Comparison of ENCODE assay signal across 8 mouse cellular contexts in the genomic region with DNA sequence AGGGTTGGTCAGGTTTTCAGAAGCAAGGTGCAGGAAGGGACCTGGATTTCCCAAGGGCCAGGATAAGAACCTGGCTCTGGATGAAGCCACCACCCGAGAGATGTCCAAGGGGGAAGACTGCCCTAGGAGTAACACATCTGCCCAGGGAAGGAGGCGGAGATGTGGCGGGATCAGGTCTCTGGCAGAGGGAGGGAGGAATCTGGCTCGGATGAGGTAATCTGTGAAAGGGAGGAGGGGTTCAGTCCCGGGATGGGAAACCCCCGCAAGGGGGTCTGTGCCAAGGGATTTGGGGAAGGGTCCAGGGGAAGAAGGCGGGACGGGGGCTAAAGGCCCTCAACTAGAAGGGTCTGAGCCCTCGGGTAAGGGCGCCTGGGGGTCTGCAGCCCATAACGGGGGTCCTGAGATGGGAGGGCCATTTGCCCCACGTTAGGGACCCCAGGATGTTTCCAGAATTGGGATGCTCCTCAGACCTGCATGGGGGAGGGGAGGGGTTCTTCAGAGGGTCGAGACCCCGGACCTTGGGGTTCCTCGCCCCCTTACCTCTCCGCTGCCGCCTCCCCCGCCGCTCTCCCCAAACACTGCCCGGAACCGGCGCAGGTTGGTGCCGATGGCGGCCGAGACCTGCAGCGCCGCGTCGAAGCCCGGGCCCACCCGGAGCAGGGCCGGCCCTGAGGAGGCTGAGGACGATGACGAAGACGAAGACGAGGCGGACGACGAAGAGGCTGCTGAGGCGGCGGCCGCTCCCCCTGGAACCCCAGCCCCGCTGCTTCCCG. TPM values are rescaled to one million over a fixed set of nuclear protein-coding genes. Genes with fewer than 3 reads are reported as not detected.
DNase-seq lines count a peak whose midpoint lies in the region; ATAC-seq and TF ChIP-seq lines count a peak whose summit lies in the region.

No protein-coding gene starts in this region.

- intact Hi-C loops in left cerebral cortex, postnatal 4 days (cut with DNase I): loop anchor here (5.0 kb wide), 3 partner anchors 37 to 87 kb away; partner anchors contain the start of gene Ube4a

- no peak for TF ChIP-seq POLR2A in myocyte (IDR thresholded peaks at IDR 0.05; ENCODE audit: insufficient read length, low read depth)

- peaks cover 34% of the 10 kb centered on the region for H3K4me1 ChIP-seq in embryonic facial prominence, embryonic 12.5 days
- peaks cover 52% of the 10 kb centered on the region for H3K4me1 ChIP-seq in limb, embryonic 15.5 days

- H3K4me2 ChIP-seq in embryonic facial prominence, embryonic 12.5 days (replicated peaks): peak overlapping the region; percentile 97
- peak overlapping the region; percentile 89 for H3K4me2 ChIP-seq in limb, embryonic 15.5 days
- H3K4me2 ChIP-seq in myocyte (ENCODE audit: low read depth): peak overlapping the region; percentile 94

- ATAC-seq in embryonic facial prominence, embryonic 12.5 days (ENCODE audit: insufficient number of reproducible peaks, insufficient read depth, low FRiP score, low TSS enrichment): no peak
- ATAC-seq in limb, embryonic 15.5 days (ENCODE audit: insufficient number of reproducible peaks, low FRiP score, low TSS enrichment, low read depth): no peak

- H3K27ac ChIP-seq in embryonic facial prominence, embryonic 12.5 days: peak overlapping the region; percentile 99
- peak overlapping the region; percentile 95 for H3K27ac ChIP-seq in limb, embryonic 15.5 days

- peak overlapping the region; percentile 81 for H3ac ChIP-seq in myocyte (ENCODE audit: control insufficient read depth, insufficient read length)

- under 1% methylated on average over 42 of the region's 44 CpGs for WGBS in embryonic facial prominence, embryonic 12.5 days
- under 1% methylated on average over 44 of the region's 44 CpGs for WGBS in limb, embryonic 15.5 days

- H3K36me3 ChIP-seq in embryonic facial prominence, embryonic 12.5 days: 0 out of 2 replicates have a peak, but pooled peaks cover 9% of the 10 kb centered on the region
- H3K36me3 ChIP-seq in limb, embryonic 15.5 days: no peaks in the 10 kb centered on the region
- H3K36me3 ChIP-seq in myocyte (ENCODE audit: control insufficient read depth, insufficient read depth): peaks cover 10% of the 10 kb centered on the region

- no peaks in the 10 kb centered on the region for H3K27me3 ChIP-seq in embryonic facial prominence, embryonic 12.5 days
- H3K27me3 ChIP-seq in limb, embryonic 15.5 days: no peaks in the 10 kb centered on the region
- H3K27me3 ChIP-seq in myocyte (ENCODE audit: control insufficient read depth, insufficient read depth, insufficient read length): no peaks in the 10 kb centered on the region

- peak overlapping the region; percentile 97 for H3K9ac ChIP-seq in embryonic facial prominence, embryonic 12.5 days
- peak overlapping the region; percentile 91 for H3K9ac ChIP-seq in limb, embryonic 15.5 days

- H3K4me3 ChIP-seq in embryonic facial prominence, embryonic 12.5 days: peak overlapping the region; percentile 68
- H3K4me3 ChIP-seq in limb, embryonic 15.5 days: peak overlapping the region; percentile 97
- H3K4me3 ChIP-seq in myocyte: peak overlapping the region; percentile 68

- no peaks in the 10 kb centered on the region for H3K9me3 ChIP-seq in embryonic facial prominence, embryonic 12.5 days
- no peaks in the 10 kb centered on the region for H3K9me3 ChIP-seq in limb, embryonic 15.5 days

- H3K79me2 ChIP-seq in myocyte (ENCODE audit: control insufficient read depth, insufficient read depth): peaks cover 50% of the 10 kb centered on the region

- peak; percentile 23 for DNase-seq in left cerebral cortex, postnatal 4 days
- DNase-seq in left cerebral cortex, adult 18-20 months (ENCODE audit: low spot score in 2 of 2): no peak
- DNase-seq in ZHBTc4 (ENCODE audit: low read depth, low spot score): peak; percentile 42
- DNase-seq in heart, postnatal 4 days: peak; percentile 44
- peak; percentile 22 for DNase-seq in yolk sac, embryonic 10.5 days (ENCODE audit: low spot score)

TF ChIP-seq in myocyte, 11 proteins besides CTCF, POLR2A, EP300 and RAD21:
- TF ChIP-seq USF1 (IDR thresholded peaks at IDR 0.05; ENCODE audit: low read depth) (no peak), CEBPB (IDR thresholded peaks at IDR 0.05; ENCODE audit: insufficient read depth, poor library complexity, severe bottlenecking) (no peak), POLR2AphosphoS2 (IDR thresholded peaks at IDR 0.05; ENCODE audit: insufficient read length, low read depth) (no peak), TCF12 (IDR thresholded peaks at IDR 0.05; ENCODE audit: insufficient read depth, poor library complexity, severe bottlenecking) (no peak), MYOG (IDR thresholded peaks at IDR 0.05; ENCODE audit: control insufficient read depth in 1 of 3, insufficient read depth in 1 of 3, insufficient read length in 2 of 3, low read depth in 2 of 3) (no peak), MAX (IDR thresholded peaks at IDR 0.05; ENCODE audit: low read depth) (no peak), MYOD1 (IDR thresholded peaks at IDR 0.05; ENCODE audit: control insufficient read depth in 1 of 3, insufficient read length in 2 of 3, low read depth in 2 of 3) (no peak), REST (IDR thresholded peaks at IDR 0.05; ENCODE audit: insufficient read depth, insufficient read length) (no peak), SRF (IDR thresholded peaks at IDR 0.05; ENCODE audit: control insufficient read depth, insufficient read length, low read depth) (no peak), TCF3 (IDR thresholded peaks at IDR 0.05; ENCODE audit: insufficient read length, low read depth) (no peak), E2F4 (IDR thresholded peaks at IDR 0.05; ENCODE audit: insufficient read depth) (no peak)

RNA-seq across cellular contexts. Expression of gene Kmt2a, which starts 0.6 kb away (rescaled TPM):
- total RNA-seq in left cerebral cortex, postnatal 4 days (2021): 10 to 100 TPM; 67.5 to 70.0 TPM
- 10 to 100 TPM; 84.1 to 88.1 TPM for total RNA-seq in left cerebral cortex, adult 18-20 months (2021)
- polyA plus RNA-seq in embryonic facial prominence, embryonic 12.5 days (2016; fragmentation: Nextera tagmentation; extraction: Ambion mirVana): 23.5 and 24.4 TPM in 2 replicates
- total RNA-seq in heart, postnatal 4 days (2021): 10 to 100 TPM; 22.9 to 23.5 TPM
- 12.4 and 13.7 TPM in 2 replicates for polyA plus RNA-seq in limb, embryonic 15.5 days (2015; fragmentation: Nextera tagmentation; extraction: Ambion mirVana)
- polyA plus RNA-seq in myocyte (2012; fragmentation: generic; extraction: Trizol): 4.5 TPM

RNA-seq across cellular contexts. Expression of gene Atp5l, which starts 40.0 kb away (rescaled TPM):
- 100 to 1,000 TPM; 325 to 329 TPM for total RNA-seq in left cerebral cortex, postnatal 4 days (2021)
- total RNA-seq in left cerebral cortex, adult 18-20 months (2021): 100 to 1,000 TPM; 316 to 362 TPM
- 538 and 574 TPM in 2 replicates for polyA plus RNA-seq in embryonic facial prominence, embryonic 12.5 days (2016; fragmentation: Nextera tagmentation; extraction: Ambion mirVana)
- 1,000 to 10,000 TPM; 1,050 to 1,223 TPM for total RNA-seq in heart, postnatal 4 days (2021)
- polyA plus RNA-seq in limb, embryonic 15.5 days (2015; fragmentation: Nextera tagmentation; extraction: Ambion mirVana): 568 and 652 TPM in 2 replicates
- polyA plus RNA-seq in myocyte (2012; fragmentation: generic; extraction: Trizol): 773 TPM

Comparison
In these comparisons a context has a peak if more than half of its experiments do, and no peak if none do; other contexts are left out.
1. DNase-seq: peak in left cerebral cortex, postnatal 4 days (single experiment), ZHBTc4 (single experiment), heart, postnatal 4 days (single experiment) and yolk sac, embryonic 10.5 days (single experiment); none in left cerebral cortex, adult 18-20 months (0 of 2).
2. Peak in every context shown above with its lines, with median percentiles within 50 percentile points of each other: H3K4me2 ChIP-seq and H3K4me3 ChIP-seq.